Mouse (Mus musculus) forebrain, embryonic 16.5 days (tissue): Measurements from ENCODE around the gene Jak2. TPM values are rescaled to one million over a fixed set of nuclear protein-coding genes. Genes with fewer than 3 reads are reported as not detected.

ENCODE experiments used
- ATAC-seq: fragments of 200-750 bp; cut with Nextera tagmentation; 2 replicates; pipeline ENCODE4 v1.8.0; 2017; ENCODE audit warnings: mild to moderate bottlenecking, moderate library complexity
- H3K27ac ChIP-seq: fragments of 300-500 bp; sonication (generic); 2 replicates; pipeline ENCODE4 v1.5.1; 2014; ENCODE audit warnings: low read length, control low read depth
- H3K27me3 ChIP-seq: fragments of 300-500 bp; sonication (generic); replicated peaks from 2 replicates; pipeline ENCODE4 v1.6.1; 2014; ENCODE audit warnings: low read length; ENCODE audit not compliant: control insufficient read depth, insufficient read depth
- H3K36me3 ChIP-seq: fragments of 300-500 bp; sonication (generic); 2 replicates; pipeline ENCODE4 v1.6.1; 2014; ENCODE audit not compliant: control insufficient read depth, insufficient read depth
- H3K4me1 ChIP-seq: fragments of 300-500 bp; sonication (generic); replicated peaks from 2 replicates; pipeline ENCODE4 v1.6.1; 2014; ENCODE audit warnings: low read length; ENCODE audit not compliant: control insufficient read depth, insufficient read depth
- H3K4me2 ChIP-seq: fragments of 300-500 bp; sonication (generic); 2 replicates; pipeline ENCODE4 v1.6.1; 2014; ENCODE audit warnings: mild to moderate bottlenecking, low read length, control low read depth
- H3K4me3 ChIP-seq: fragments of 300-500 bp; sonication (generic); replicated peaks from 2 replicates; pipeline ENCODE4 v1.5.1; 2014; ENCODE audit warnings: mild to moderate bottlenecking, low read length, control low read depth
- H3K9ac ChIP-seq: fragments of 300-500 bp; sonication (generic); replicated peaks from 2 replicates; pipeline ENCODE4 v1.6.1; 2014; ENCODE audit warnings: low read depth, low read length, control low read depth
- H3K9me3 ChIP-seq: fragments of 300-500 bp; sonication (generic); 2 replicates; pipeline ENCODE4 v1.6.1; 2016; ENCODE audit warnings: low read length; ENCODE audit not compliant: control insufficient read depth
- WGBS: fragments of 180-500 bp; shearing (Covaris S2); extraction: QIAGEN DNeasy Blood & Tissue Kit; methylation state at CpG from one replicate; pipeline ENCODE4 v1.1.7; 2014; 5-methylcytosine and 5-hydroxymethylcytosine counted together
- polyA plus RNA-seq: library from polyadenylated mRNA; unstranded; fragments of >200 nt; fragmentation: Nextera tagmentation; extraction: Ambion mirVana; gene quantifications from 2 replicates; pipeline ENCODE4 v1.2.1, GENCODE M21; 2015

Gene Jak2
- polyA plus RNA-seq, 1 experiment from 2014 or later: 18.2 TPM

GRCm38 (mm10) chr19:29226996-29227395 is 24.6 kb upstream of the Jak2 start:
- Histone ChIP-seq H3K4me1 (no peaks in the 10 kb centered on the region), H3K4me3 (no peak overlapping the region), H3K27ac (no peak overlapping the region), H3K9me3 (no peaks in the 10 kb centered on the region), H3K9ac (no peak overlapping the region), H3K36me3 (no peaks in the 10 kb centered on the region), H3K27me3 (no peaks in the 10 kb centered on the region), H3K4me2 (no peak overlapping the region)
- 83% methylated on average over 1 of the region's 1 CpGs for WGBS
- no peak for ATAC-seq

- Histone ChIP-seq H3K9ac (no peak overlapping the region), H3K9me3 (no peaks in the 10 kb centered on the region), H3K4me2 (no peak overlapping the region), H3K27ac (no peak overlapping the region), H3K4me1 (no peaks in the 10 kb centered on the region), H3K36me3 (no peaks in the 10 kb centered on the region), H3K27me3 (no peaks in the 10 kb centered on the region), H3K4me3 (no peak overlapping the region)
- WGBS: 71% methylated on average over 9 of the region's 9 CpGs
- no peak for ATAC-seq
Measured at GRCm38 (mm10) chr19:29227941-29228590, 23.6 kb upstream of the Jak2 start.

GRCm38 (mm10) chr19:29228989-29229388 is 22.6 kb upstream of the Jak2 start:
- no peak for ATAC-seq
- no peak overlapping the region for H3K27ac ChIP-seq
- H3K9ac ChIP-seq: no peak overlapping the region
- no peaks in the 10 kb centered on the region for H3K27me3 ChIP-seq
- H3K4me1 ChIP-seq: no peaks in the 10 kb centered on the region
- H3K4me2 ChIP-seq: no peak overlapping the region
- H3K36me3 ChIP-seq: no peaks in the 10 kb centered on the region
- no peaks in the 10 kb centered on the region for H3K9me3 ChIP-seq
- WGBS: 80% methylated on average over 2 of the region's 2 CpGs
- H3K4me3 ChIP-seq: no peak overlapping the region

GRCm38 (mm10) chr19:29232738-29233137 is 18.9 kb upstream of the Jak2 start:
- H3K4me2 ChIP-seq: no peak overlapping the region
- H3K9ac ChIP-seq: no peak overlapping the region
- no peak overlapping the region for H3K4me3 ChIP-seq
- H3K36me3 ChIP-seq: no peaks in the 10 kb centered on the region
- 83% methylated on average over 6 of the region's 6 CpGs for WGBS
- no peak overlapping the region for H3K27ac ChIP-seq
- H3K27me3 ChIP-seq: no peaks in the 10 kb centered on the region
- no peaks in the 10 kb centered on the region for H3K9me3 ChIP-seq
- ATAC-seq: no peak
- H3K4me1 ChIP-seq: no peaks in the 10 kb centered on the region

- H3K4me1 ChIP-seq: no peaks in the 10 kb centered on the region; the same call in 1 of the 2 replicates
- H3K4me3 ChIP-seq: no peak overlapping the region
- ATAC-seq: peak; percentile 66
- WGBS: 47% methylated on average over 9 of the region's 9 CpGs
- no peak overlapping the region for H3K9ac ChIP-seq
- no peaks in the 10 kb centered on the region for H3K27me3 ChIP-seq
- no peak overlapping the region for H3K4me2 ChIP-seq
- no peak overlapping the region for H3K27ac ChIP-seq
- H3K9me3 ChIP-seq: no peaks in the 10 kb centered on the region
- no peaks in the 10 kb centered on the region for H3K36me3 ChIP-seq
Measured at GRCm38 (mm10) chr19:29236658-29237385, 14.8 kb upstream of the Jak2 start.

- WGBS: 76% methylated on average over 9 of the region's 9 CpGs
- Histone ChIP-seq H3K4me2 (no peak overlapping the region), H3K4me1 (no peaks in the 10 kb centered on the region; the same call in 1 of the 2 replicates), H3K9me3 (no peaks in the 10 kb centered on the region), H3K9ac (no peak overlapping the region), H3K36me3 (no peaks in the 10 kb centered on the region), H3K27ac (no peak overlapping the region), H3K27me3 (no peaks in the 10 kb centered on the region), H3K4me3 (no peak overlapping the region)
- no peak for ATAC-seq
Measured at GRCm38 (mm10) chr19:29238171-29238570, 13.5 kb upstream of the Jak2 start.

GRCm38 (mm10) chr19:29239513-29240235 is 12.0 kb upstream of the Jak2 start:
- Histone ChIP-seq H3K36me3 (0 out of 2 replicates have a peak, but pooled peaks cover 4% of the 10 kb centered on the region), H3K4me2 (no peak overlapping the region), H3K4me3 (no peak overlapping the region), H3K27me3 (no peaks in the 10 kb centered on the region), H3K9ac (no peak overlapping the region), H3K27ac (no peak overlapping the region), H3K9me3 (no peaks in the 10 kb centered on the region), H3K4me1 (no peaks in the 10 kb centered on the region; the same call in 1 of the 2 replicates)
- 90% methylated on average over 7 of the region's 7 CpGs for WGBS
- ATAC-seq: no peak

- no peak overlapping the region for H3K4me3 ChIP-seq
- no peak for ATAC-seq
- H3K27ac ChIP-seq: no peak overlapping the region
- no peaks in the 10 kb centered on the region; the same call in 1 of the 2 replicates for H3K4me1 ChIP-seq
- no peak overlapping the region for H3K9ac ChIP-seq
- 62% methylated on average over 2 of the region's 2 CpGs for WGBS
- H3K36me3 ChIP-seq: 0 out of 2 replicates have a peak, but pooled peaks cover 4% of the 10 kb centered on the region
- no peaks in the 10 kb centered on the region for H3K9me3 ChIP-seq
- H3K4me2 ChIP-seq: no peak overlapping the region
- H3K27me3 ChIP-seq: no peaks in the 10 kb centered on the region
Measured at GRCm38 (mm10) chr19:29240676-29241075, 11.0 kb upstream of the Jak2 start.

GRCm38 (mm10) chr19:29241581-29241980 is 10.0 kb upstream of the Jak2 start:
- no peak overlapping the region for H3K9ac ChIP-seq
- no peaks in the 10 kb centered on the region; the same call in 1 of the 2 replicates for H3K4me1 ChIP-seq
- H3K36me3 ChIP-seq: peaks cover 4% of the 10 kb centered on the region; the same call in 1 of the 2 replicates
- H3K4me3 ChIP-seq: no peak overlapping the region
- 0 out of 2 replicates have a peak, but pooled peaks cover under 1% of the 10 kb centered on the region for H3K9me3 ChIP-seq
- H3K27ac ChIP-seq: no peak overlapping the region
- ATAC-seq: no peak
- 63% methylated on average over 10 of the region's 10 CpGs for WGBS
- H3K4me2 ChIP-seq: no peak overlapping the region
- no peaks in the 10 kb centered on the region for H3K27me3 ChIP-seq
